ENCODE assay signal across 19 mouse cellular contexts in the genomic region with DNA sequence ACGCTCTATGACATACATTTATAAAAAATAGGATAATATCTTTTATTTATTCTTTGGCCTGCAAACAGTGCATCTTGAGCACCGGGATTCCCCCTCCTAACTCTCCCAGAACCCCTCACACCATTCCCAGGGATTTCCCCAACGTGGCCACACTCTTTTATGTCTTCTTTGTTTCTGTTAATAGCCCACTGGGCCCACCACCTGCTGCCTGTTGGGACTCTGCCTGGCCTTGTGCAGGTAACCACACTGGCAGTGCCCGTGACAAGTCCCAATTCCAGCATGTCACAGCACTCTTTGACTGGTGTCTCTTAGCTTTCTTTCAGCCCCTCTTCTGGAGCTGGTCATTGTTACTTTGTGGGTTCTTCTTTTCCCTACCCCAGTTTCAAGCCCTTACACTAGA. TPM values are rescaled to one million over a fixed set of nuclear protein-coding genes. Genes with fewer than 3 reads are reported as not detected.
A peak's percentile ranks its signal among the peaks of the same experiment; 100 is the strongest.
DNase-seq lines count a peak whose midpoint lies in the region; ATAC-seq and TF ChIP-seq lines count a peak whose summit lies in the region.
"Had no signal": no experiment of that assay in that cellular context is flagged by ENCODE, and none has a peak within 500 bp of the region (broad histone marks: within the 10 kb centered on the region; RNA-seq: fewer than 3 reads in every experiment).

No protein-coding gene starts in this region.

- no peak for TF ChIP-seq CTCF in heart, adult 2 months (IDR thresholded peaks at IDR 0.05)
- TF ChIP-seq CTCF in intestine, postnatal 0 days (IDR thresholded peaks at IDR 0.05; ENCODE audit: low read depth), result no peak
- no peak for TF ChIP-seq CTCF in CH12.LX (conservative IDR thresholded peaks at IDR 0.05 in 1 of 2, IDR thresholded peaks at IDR 0.05 in 1 of 2; ENCODE audit: low read depth in 2 of 2, low read length in 2 of 2)

- dilution Hi-C loops in CH12.LX (cut with MboI; ENCODE audit: extremely low pct_ligation_motif_present, extremely low pct_unique_long_range_greater_than_20kb, low sequenced_read_pairs), result no loop called here

- no peak for TF ChIP-seq EP300 in heart, adult 2 months (IDR thresholded peaks at IDR 0.05; ENCODE audit: insufficient read depth, low read depth, low read length)
- TF ChIP-seq EP300 in CH12.LX (IDR thresholded peaks at IDR 0.05; ENCODE audit: low read length), result peak; percentile 52

- 0 out of 2 replicates have a peak overlapping the region, but pooled peaks have one; percentile 26 for H3K27ac ChIP-seq in heart, adult 2 months
- peak overlapping the region; percentile 64; the same call in 1 of the 2 replicates for H3K27ac ChIP-seq in intestine, embryonic 14.5 days (ENCODE audit: low read depth)
- no peak overlapping the region; the same call in 1 of the 2 replicates for H3K27ac ChIP-seq in intestine, postnatal 0 days (ENCODE audit: low read depth, low read length)
- no peak overlapping the region for H3K27ac ChIP-seq in CH12.LX (ENCODE audit: insufficient read depth, low read depth)
- peak overlapping the region; percentile 58; the same call in 1 of the 2 replicates for H3K27ac ChIP-seq in stomach, embryonic 14.5 days (ENCODE audit: low read length)
- H3K27ac ChIP-seq: hindbrain, embryonic 15.5 days; left cerebral cortex, adult 2 months had no signal

- no peaks in the 10 kb centered on the region for H3K79me2 ChIP-seq in heart, adult 2 months (replicated peaks; ENCODE audit: control insufficient read depth, insufficient read depth, low read length)
- H3K79me2 ChIP-seq in CH12.LX (replicated peaks; ENCODE audit: control insufficient read depth, extremely low read depth, insufficient read depth, poor library complexity, severe bottlenecking), result no peaks in the 10 kb centered on the region

- 67% methylated on average over 4 of the region's 4 CpGs for WGBS in heart, adult 2 months
- WGBS in intestine, embryonic 14.5 days, result 57% methylated on average over 4 of the region's 4 CpGs
- WGBS in intestine, postnatal 0 days, result 59% methylated on average over 4 of the region's 4 CpGs
- WGBS in stomach, embryonic 14.5 days, result 59% methylated on average over 4 of the region's 4 CpGs

- H3K4me1 ChIP-seq in heart, adult 2 months (ENCODE audit: control insufficient read depth, insufficient read depth, low read length), result peaks cover 2% of the 10 kb centered on the region
- H3K4me1 ChIP-seq in intestine, embryonic 14.5 days (replicated peaks; ENCODE audit: control insufficient read depth, insufficient read depth, low read length), result peaks cover 10% of the 10 kb centered on the region; the same call in 1 of the 2 replicates
- no peaks in the 10 kb centered on the region for H3K4me1 ChIP-seq in intestine, postnatal 0 days (replicated peaks; ENCODE audit: control insufficient read depth, insufficient read depth, low read length)
- peaks cover 2 to 22% of the 10 kb centered on the region in 2 experiments for H3K4me1 ChIP-seq in CH12.LX (ENCODE audit: control insufficient read depth in 1 of 2, insufficient read depth in 2 of 2)
- H3K4me1 ChIP-seq in stomach, embryonic 14.5 days (ENCODE audit: control insufficient read depth, insufficient read depth, low read length), result no peaks in the 10 kb centered on the region; the same call in 1 of the 2 replicates

- H3K9ac ChIP-seq in heart, adult 2 months (ENCODE audit: low read depth, low read length), result no peak overlapping the region
- no peak overlapping the region for H3K9ac ChIP-seq in intestine, embryonic 14.5 days (ENCODE audit: low read length)
- no peak overlapping the region for H3K9ac ChIP-seq in intestine, postnatal 0 days (ENCODE audit: low read depth, low read length)
- H3K9ac ChIP-seq in CH12.LX (ENCODE audit: insufficient read depth, low read depth), result no peak overlapping the region
- H3K9ac ChIP-seq in stomach, embryonic 14.5 days (replicated peaks; ENCODE audit: low read depth, low read length), result no peak overlapping the region
- H3K9ac ChIP-seq: hindbrain, embryonic 15.5 days had no signal

- TF ChIP-seq POLR2A in heart, adult 2 months (IDR thresholded peaks at IDR 0.05; ENCODE audit: insufficient read depth, low read depth, low read length), result no peak
- no peak for TF ChIP-seq POLR2A in CH12.LX (IDR thresholded peaks at IDR 0.05; ENCODE audit: low read depth, low read length)

- H3K4me2 ChIP-seq in intestine, embryonic 14.5 days (ENCODE audit: low read length), result no peak overlapping the region
- no peak overlapping the region for H3K4me2 ChIP-seq in intestine, postnatal 0 days (replicated peaks; ENCODE audit: low read depth)
- no peak overlapping the region for H3K4me2 ChIP-seq in CH12.LX (ENCODE audit: insufficient read depth, low read depth, poor library complexity, severe bottlenecking)
- no peak overlapping the region for H3K4me2 ChIP-seq in stomach, embryonic 14.5 days (replicated peaks; ENCODE audit: low read depth, low read length)
- H3K4me2 ChIP-seq: hindbrain, embryonic 15.5 days had no signal

- intact Hi-C loops in heart, adult 2 months (cut with DNase I), result no loop called here
- intact Hi-C loops in heart, postnatal 10 days (cut with DNase I), result no loop called here

- in situ Hi-C loops in CH12.LX (cut with MboI; ENCODE audit: low pct_ligation_motif_present, low pct_unique_long_range_greater_than_20kb, low sequenced_read_pairs), result no loop called here

- H3K4me3 ChIP-seq in heart, adult 2 months, result no peak overlapping the region
- H3K4me3 ChIP-seq in intestine, embryonic 14.5 days (ENCODE audit: low read depth, low read length), result no peak overlapping the region
- no peak overlapping the region for H3K4me3 ChIP-seq in intestine, postnatal 0 days (ENCODE audit: low read depth, low read length)
- no peak overlapping the region for H3K4me3 ChIP-seq in CH12.LX (replicated peaks in 1 of 3; ENCODE audit: low read depth in 2 of 3, low read length in 2 of 3, poor library complexity in 1 of 3)
- no peak overlapping the region for H3K4me3 ChIP-seq in stomach, embryonic 14.5 days (ENCODE audit: low read depth, low read length)
- H3K4me3 ChIP-seq: erythroblast, embryonic 14.5 days; hindbrain, embryonic 15.5 days; left cerebral cortex, adult 2 months had no signal

- DNase-seq in heart, adult 2 months, result no peak
- DNase-seq in heart, postnatal 10 days, result no peak
- DNase-seq in intestine, embryonic 14.5 days (ENCODE audit: low spot score), result no peak
- DNase-seq in CH12.LX (ENCODE audit: extremely low read depth), result peak; percentile 40
- DNase-seq in urinary bladder, postnatal 36 days (ENCODE audit: low spot score in 2 of 2), result no peak
- DNase-seq: adrenal gland, postnatal 10 days; cerebellum, adult 9-10 months; left cerebral cortex, postnatal 4 days; right cerebral cortex, postnatal 14 days; spleen, adult 18-20 months had no signal

- no peaks in the 10 kb centered on the region for H3K9me3 ChIP-seq in intestine, embryonic 14.5 days (ENCODE audit: control insufficient read depth, low read length)
- no peaks in the 10 kb centered on the region for H3K9me3 ChIP-seq in intestine, postnatal 0 days (ENCODE audit: control insufficient read depth)
- peaks cover 18% of the 10 kb centered on the region for H3K9me3 ChIP-seq in CH12.LX (replicated peaks; ENCODE audit: low read length)
- no peaks in the 10 kb centered on the region; the same call in 1 of the 2 replicates for H3K9me3 ChIP-seq in stomach, embryonic 14.5 days (ENCODE audit: control insufficient read depth, low read depth, low read length)
- H3K9me3 ChIP-seq: hindbrain, embryonic 15.5 days had no signal

- H3K36me3 ChIP-seq in heart, adult 2 months (ENCODE audit: control insufficient read depth, insufficient read depth, low read length), result no peaks in the 10 kb centered on the region
- H3K36me3 ChIP-seq in intestine, embryonic 14.5 days (ENCODE audit: control insufficient read depth, insufficient read depth, low read length), result no peaks in the 10 kb centered on the region
- H3K36me3 ChIP-seq in intestine, postnatal 0 days (ENCODE audit: control insufficient read depth, insufficient read depth), result no peaks in the 10 kb centered on the region
- no peaks in the 10 kb centered on the region for H3K36me3 ChIP-seq in CH12.LX (replicated peaks in 1 of 2; ENCODE audit: control insufficient read depth in 1 of 2, insufficient read depth in 1 of 2, low read length in 1 of 2)
- H3K36me3 ChIP-seq in stomach, embryonic 14.5 days (ENCODE audit: control insufficient read depth, insufficient read depth, low read length), result no peaks in the 10 kb centered on the region
- H3K36me3 ChIP-seq: G1E; hindbrain, embryonic 15.5 days had no signal

- no peaks in the 10 kb centered on the region for H3K27me3 ChIP-seq in heart, adult 2 months (ENCODE audit: control insufficient read depth, insufficient read depth, low read length)
- no peaks in the 10 kb centered on the region for H3K27me3 ChIP-seq in intestine, embryonic 14.5 days (replicated peaks; ENCODE audit: control insufficient read depth, insufficient read depth, low read length)
- no peaks in the 10 kb centered on the region for H3K27me3 ChIP-seq in intestine, postnatal 0 days (replicated peaks; ENCODE audit: control insufficient read depth, insufficient read depth, low read length)
- H3K27me3 ChIP-seq in CH12.LX (replicated peaks), result no peaks in the 10 kb centered on the region
- H3K27me3 ChIP-seq in stomach, embryonic 14.5 days (ENCODE audit: control insufficient read depth, insufficient read depth, low read length), result no peaks in the 10 kb centered on the region
- H3K27me3 ChIP-seq: hindbrain, embryonic 15.5 days had no signal

- no peak for TF ChIP-seq RAD21 in CH12.LX (IDR thresholded peaks at IDR 0.05; ENCODE audit: low read depth, low read length)

- ATAC-seq in intestine, embryonic 14.5 days (replicated peaks; ENCODE audit: low FRiP score, low TSS enrichment, low read depth), result no peak
- no peak for ATAC-seq in intestine, postnatal 0 days
- no peak for ATAC-seq in stomach, embryonic 14.5 days (ENCODE audit: insufficient number of reproducible peaks, insufficient read depth, low FRiP score, low read depth)
- ATAC-seq: activated CD4-positive, CD25-positive, alpha-beta regulatory T cell, adult 4 months; CD4-positive, CD25-positive, alpha-beta regulatory T cell, adult 4 months; forebrain, embryonic 16.5 days had no signal

TF ChIP-seq in CH12.LX, 34 proteins besides CTCF, POLR2A, EP300 and RAD21 (continues in another document):
- TF ChIP-seq ZMIZ1 (IDR thresholded peaks at IDR 0.05; ENCODE audit: low read depth, low read length) (no peak), NELFE (IDR thresholded peaks at IDR 0.05; ENCODE audit: low read depth, low read length) (no peak), POLR2AphosphoS2 (IDR thresholded peaks at IDR 0.05; ENCODE audit: low read depth, low read length) (no peak), RCOR1 (conservative IDR thresholded peaks at IDR 0.05; ENCODE audit: low read depth, low read length) (no peak)

RNA-seq across cellular contexts. Expression of gene Scml4, which starts 5.3 kb away (rescaled TPM):
- 1 to 10 TPM in 1 of 2 experiments, under 1 TPM in 1; 0.84 to 1.3 TPM for total RNA-seq in heart, adult 2 months (2021)
- 1.3 and 2.1 TPM in 2 replicates for polyA plus RNA-seq in heart, adult 2 months (2012; rRNA removed)
- 1 to 10 TPM; 3.6 TPM for total RNA-seq in heart, postnatal 10 days (2021)
- polyA plus RNA-seq in intestine, embryonic 14.5 days (2014; fragmentation: Nextera tagmentation; extraction: Ambion mirVana), result 19.4 and 22.3 TPM in 2 replicates
- polyA plus RNA-seq in intestine, postnatal 0 days (2015; fragmentation: Nextera tagmentation; extraction: Ambion mirVana), result 13.0 and 13.7 TPM in 2 replicates
- total RNA-seq in CH12.LX (2012; rRNA removed) (2.3 and 3.3 TPM in 2 replicates), CH12.LX (2014; rRNA removed) (2.4 and 3.0 TPM in 2 replicates)
- 2.7 and 3.6 TPM in 2 replicates for polyA plus RNA-seq in CH12.LX (2012; ENCODE audit: insufficient read length, low read depth)
- polyA plus RNA-seq in stomach, embryonic 14.5 days (2014; fragmentation: Nextera tagmentation; extraction: Ambion mirVana), result 4.7 and 5.4 TPM in 2 replicates
- total RNA-seq: G1E had no signal
- polyA plus RNA-seq: erythroblast, embryonic 14.5 days; G1E had no signal

Comparison
In these comparisons a context has a peak if more than half of its experiments do, and no peak if none do; other contexts are left out.
1. H3K27ac ChIP-seq: peak in heart, adult 2 months (single experiment), intestine, embryonic 14.5 days (single experiment) and stomach, embryonic 14.5 days (single experiment); none in intestine, postnatal 0 days (single experiment) and CH12.LX (single experiment).